Mouse (Mus musculus) bone marrow, adult 2 months (tissue): Measurements from ENCODE around the gene Supt4a.

ENCODE experiments used
- CTCF ChIP-seq: fragments of 200-500 bp; IDR thresholded peaks from 2 replicates; pipeline ENCODE4 v1.5.1; 2011; ENCODE audit warnings: low read length, control low read depth; ENCODE audit not compliant: control insufficient read depth, insufficient read depth
- POLR2A ChIP-seq: fragments of 200-500 bp; IDR thresholded peaks from 2 replicates; pipeline ENCODE4 v1.6.1; 2011; ENCODE audit warnings: low read depth, mild to moderate bottlenecking, control low read depth, low read length, borderline replicate concordance; ENCODE audit not compliant: control insufficient read depth

DNA sequence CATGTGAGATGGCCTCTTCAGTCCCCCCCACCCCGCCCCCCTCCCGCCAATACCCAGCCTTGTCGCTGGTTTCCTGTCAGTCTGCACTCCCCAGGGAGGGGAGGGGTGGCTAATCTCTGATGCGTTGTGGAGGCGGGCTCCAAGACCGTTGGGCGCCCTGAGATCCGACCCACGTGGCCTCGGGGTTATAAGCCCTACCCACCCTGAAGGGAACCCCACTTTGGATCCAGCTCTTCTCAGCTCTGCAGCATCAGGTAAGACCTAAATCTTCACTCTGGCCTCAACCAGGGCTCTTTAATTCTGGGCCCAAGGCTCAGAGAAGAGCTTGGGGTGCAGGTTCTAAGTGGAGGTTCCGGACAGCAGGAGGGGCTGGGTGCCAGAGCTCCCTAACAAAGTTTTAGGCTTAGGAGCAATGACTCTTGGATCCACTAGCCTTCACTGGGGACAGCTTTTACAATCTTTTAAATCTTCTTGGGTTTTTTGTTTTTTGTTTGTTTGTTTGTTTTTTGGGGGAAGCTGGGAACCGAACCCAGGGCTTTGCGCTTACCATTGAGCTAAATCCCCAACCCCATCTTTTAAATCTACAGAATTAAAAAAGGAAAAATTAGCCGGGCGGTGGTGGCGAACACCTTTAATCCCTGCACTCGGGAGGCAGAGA lies 18.1 kb downstream of the Supt4a start:
- TF ChIP-seq POLR2A (peak; percentile 97), CTCF (no peak)
